Mouse (Mus musculus): ENCODE measurements around the gene Nip7.

DNA sequence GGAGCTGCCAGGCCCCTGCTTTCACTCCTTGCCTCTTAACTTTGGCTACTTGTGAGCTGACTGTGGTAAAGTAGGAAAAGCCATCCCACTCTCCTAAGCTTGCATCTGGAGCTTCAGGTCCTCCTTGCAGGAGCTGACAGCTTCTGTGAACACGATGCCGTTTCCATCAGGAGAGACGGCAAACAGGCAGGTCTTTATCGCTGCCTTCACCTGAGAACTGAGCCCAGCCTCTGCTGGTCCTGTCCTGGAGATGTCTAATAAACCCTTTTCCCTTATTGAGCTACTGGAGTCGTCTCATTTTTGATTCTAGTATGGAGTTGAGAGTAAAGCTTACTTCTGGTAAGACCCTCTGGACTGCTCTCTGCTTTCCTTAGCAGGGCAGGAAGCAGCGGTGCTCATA lies 11.2 kb upstream of the Nip7 start:
- no peak for TF ChIP-seq CTCF (IDR thresholded peaks at IDR 0.05; ENCODE audit: control insufficient read depth, insufficient read depth, insufficient replicate concordance, low read depth, low read length)
- TF ChIP-seq POLR2A (IDR thresholded peaks at IDR 0.05; ENCODE audit: control insufficient read depth, low read depth, low read length), result no peak
